Mouse (Mus musculus) limb, embryonic 13.5 days (tissue): ENCODE results near the gene Znrd1. TPM values are rescaled to one million over a fixed set of nuclear protein-coding genes. Genes with fewer than 3 reads are reported as not detected.

ENCODE experiments used
- ATAC-seq: fragments of 200-750 bp; cut with Nextera tagmentation; 2 replicates; pipeline ENCODE4 v1.8.0; 2017; ENCODE audit warnings: low read depth, moderate number of reproducible peaks, moderate TSS enrichment; ENCODE audit not compliant: low FRiP score
- H3K27ac ChIP-seq: fragments of 300-500 bp; sonication (generic); 2 replicates; pipeline ENCODE4 v1.5.1; 2015; ENCODE audit warnings: inconsistent platforms, mild to moderate bottlenecking, moderate library complexity
- H3K27me3 ChIP-seq: fragments of 300-500 bp; sonication (generic); 2 replicates; pipeline ENCODE4 v1.6.1; 2015; ENCODE audit warnings: mild to moderate bottlenecking, inconsistent platforms
- H3K36me3 ChIP-seq: fragments of 300-500 bp; sonication (generic); 2 replicates; pipeline ENCODE4 v1.6.1; 2015; ENCODE audit warnings: inconsistent platforms, mild to moderate bottlenecking, moderate library complexity
- H3K4me1 ChIP-seq: fragments of 300-500 bp; sonication (generic); 2 replicates; pipeline ENCODE4 v1.6.1; 2015; ENCODE audit warnings: inconsistent platforms
- H3K4me2 ChIP-seq: fragments of 300-500 bp; sonication (generic); replicated peaks from 2 replicates; pipeline ENCODE4 v1.6.1; 2015; ENCODE audit warnings: inconsistent platforms, mild to moderate bottlenecking, moderate library complexity
- H3K4me3 ChIP-seq: fragments of 300-500 bp; sonication (generic); 2 replicates; pipeline ENCODE4 v1.5.1; 2015; ENCODE audit warnings: moderate library complexity, mild to moderate bottlenecking, inconsistent platforms
- H3K9ac ChIP-seq: fragments of 300-500 bp; sonication (generic); 2 replicates; pipeline ENCODE4 v1.6.1; 2015; ENCODE audit warnings: mild to moderate bottlenecking, inconsistent platforms
- H3K9me3 ChIP-seq: fragments of 300-500 bp; sonication (generic); 2 replicates; pipeline ENCODE4 v1.6.1; 2016; ENCODE audit warnings: inconsistent platforms
- WGBS: fragments of 180-500 bp; shearing (Covaris S2); methylation state at CpG from one replicate; pipeline ENCODE4 v1.1.7; 2015; 5-methylcytosine and 5-hydroxymethylcytosine counted together
- polyA plus RNA-seq: library from polyadenylated mRNA; unstranded; fragments of >200 nt; fragmentation: Nextera tagmentation; extraction: Ambion mirVana; gene quantifications from 2 replicates; pipeline ENCODE4 v1.2.1, GENCODE M21; 2015

Gene Znrd1
- polyA plus RNA-seq, 1 experiment from 2014 or later = 111 TPM

- H3K4me2 ChIP-seq = peak overlapping the region; percentile 83
- H3K9me3 ChIP-seq = no peaks in the 10 kb centered on the region
- 13% methylated on average over 12 of the region's 12 CpGs for WGBS
- H3K4me1 ChIP-seq = peaks cover 15% of the 10 kb centered on the region
- peak overlapping the region; percentile 76 for H3K4me3 ChIP-seq
- no peaks in the 10 kb centered on the region for H3K27me3 ChIP-seq
- peak overlapping the region; percentile 67; the same call in 1 of the 2 replicates for H3K27ac ChIP-seq
- peak overlapping the region; percentile 83 for H3K9ac ChIP-seq
- no peak for ATAC-seq
- H3K36me3 ChIP-seq = peaks cover 22% of the 10 kb centered on the region
These were observed 525 bp upstream of the Znrd1 start for GRCm38 (mm10) chr17:36958884-36959283.

DNA sequence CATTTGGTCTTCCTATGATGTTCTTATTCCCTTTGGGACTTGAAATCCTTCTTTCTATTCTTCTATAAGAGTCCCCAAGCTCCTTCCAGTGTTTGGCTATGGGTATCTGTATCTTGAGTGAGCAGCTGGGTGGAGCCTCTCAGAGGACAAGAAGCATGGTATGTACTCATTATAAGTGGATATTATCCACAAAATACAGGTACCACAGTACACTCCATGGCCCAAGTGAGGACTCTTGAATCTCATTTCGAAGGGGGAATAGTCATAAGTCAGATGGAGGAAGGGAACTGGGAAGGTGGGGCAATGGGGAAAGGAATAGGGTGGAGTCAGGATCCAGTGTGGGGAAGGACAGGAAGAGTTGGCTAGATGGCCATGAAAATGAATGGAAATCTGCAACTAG, 5.3 kb downstream of the Znrd1 start:
- H3K27ac ChIP-seq = no peak overlapping the region
- no peak for ATAC-seq

GRCm38 (mm10) chr17:36952631-36953030, 5.7 kb downstream of the Znrd1 start:
- no peak for ATAC-seq
- 85% methylated on average over 2 of the region's 2 CpGs for WGBS
- no peak overlapping the region for H3K4me2 ChIP-seq
- no peak overlapping the region for H3K4me3 ChIP-seq
- no peak overlapping the region for H3K9ac ChIP-seq
- H3K27me3 ChIP-seq = peaks cover 10% of the 10 kb centered on the region; the same call in 1 of the 2 replicates
- H3K4me1 ChIP-seq = peaks cover 14% of the 10 kb centered on the region
- H3K27ac ChIP-seq = no peak overlapping the region
- H3K9me3 ChIP-seq = no peaks in the 10 kb centered on the region
- H3K36me3 ChIP-seq = peaks cover 45% of the 10 kb centered on the region

More for the DNA sequence above, 5.3 kb downstream of the Znrd1 start:
- WGBS = 90% methylated on average over 1 of the region's 1 CpGs
- Histone ChIP-seq H3K4me2 (no peak overlapping the region), H3K4me1 (peaks cover 15% of the 10 kb centered on the region), H3K36me3 (peaks cover 45% of the 10 kb centered on the region), H3K9ac (no peak overlapping the region), H3K9me3 (no peaks in the 10 kb centered on the region), H3K4me3 (no peak overlapping the region), H3K27me3 (peaks cover 8% of the 10 kb centered on the region; the same call in 1 of the 2 replicates)

DNA sequence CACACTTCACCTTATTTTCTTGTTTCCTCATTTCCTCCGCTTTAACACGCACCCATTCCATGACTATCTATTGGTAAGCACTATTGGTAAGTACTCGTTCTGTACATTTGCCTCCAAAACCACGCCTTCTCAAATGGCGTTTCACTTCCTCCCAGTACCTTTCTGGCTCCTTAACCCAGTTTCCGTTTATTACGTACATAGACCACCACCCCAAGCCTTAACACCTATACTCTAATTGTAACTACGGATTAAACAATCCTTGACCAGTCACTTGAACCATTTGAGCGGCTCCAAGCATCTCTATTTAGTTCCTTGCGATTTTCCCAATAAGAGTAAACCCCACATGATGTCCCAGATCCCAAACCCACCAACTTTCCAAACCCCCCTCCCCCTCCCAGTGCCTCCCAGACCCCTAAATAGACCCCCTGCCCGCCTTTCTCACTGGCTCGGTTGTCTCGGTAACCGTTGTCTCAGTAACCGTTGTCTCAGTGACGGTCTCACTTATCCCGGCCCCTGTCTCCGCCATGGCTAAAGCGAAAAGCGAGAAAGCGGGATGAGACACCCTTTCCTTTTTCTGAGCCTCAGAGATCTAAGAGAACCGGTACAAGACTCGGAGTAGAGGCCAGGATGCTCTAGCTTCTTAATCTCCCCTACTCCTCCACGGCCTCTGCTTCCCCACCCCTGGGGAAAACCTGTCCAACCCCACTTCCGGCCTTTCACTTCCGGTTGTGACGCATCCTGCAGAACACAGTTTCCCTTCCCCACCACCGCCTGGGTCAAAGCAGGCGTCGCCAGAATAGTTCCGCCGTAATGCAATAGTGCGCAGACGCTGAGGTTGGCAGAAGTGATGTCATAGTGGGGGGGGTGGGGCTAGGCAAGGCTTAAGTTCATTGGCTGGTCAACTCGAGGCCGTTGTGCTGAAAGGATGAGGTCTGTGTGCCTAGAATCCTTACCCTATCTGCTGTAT, 7.1 kb downstream of the Znrd1 start, which contains the start of gene Ppp1r11:
TSS of gene Ppp1r11 (minus strand) at position 761 of the 967 bp plus-strand sequence.
- Histone ChIP-seq H3K9ac (peak within 1 kb of the TSS; percentile 78), H3K4me2 (peak within 1 kb of the TSS; percentile 80), H3K4me3 (peak within 1 kb of the TSS; percentile 76), H3K4me1 (peaks cover 22% of the 10 kb centered on the region), H3K27me3 (peaks cover 19% of the 10 kb centered on the region), H3K27ac (peak within 1 kb of the TSS; percentile 44; the same call in 1 of the 2 replicates), H3K36me3 (peaks cover 39% of the 10 kb centered on the region), H3K9me3 (no peaks in the 10 kb centered on the region)
- peak; percentile 97 for ATAC-seq
- 2% methylated on average over 36 of the region's 36 CpGs for WGBS

GRCm38 (mm10) chr17:36949265-36949664, 9.1 kb downstream of the Znrd1 start:
- no peaks in the 10 kb centered on the region for H3K9me3 ChIP-seq
- H3K4me3 ChIP-seq = no peak overlapping the region
- peaks cover 26% of the 10 kb centered on the region for H3K4me1 ChIP-seq
- H3K27me3 ChIP-seq = peaks cover 39% of the 10 kb centered on the region
- no peak overlapping the region for H3K4me2 ChIP-seq
- 89% methylated on average over 8 of the region's 8 CpGs for WGBS
- no peak overlapping the region for H3K9ac ChIP-seq
- H3K27ac ChIP-seq = no peak overlapping the region
- no peak for ATAC-seq
- peaks cover 25% of the 10 kb centered on the region for H3K36me3 ChIP-seq

GRCm38 (mm10) chr17:36948286-36948685, 10.1 kb downstream of the Znrd1 start:
- Histone ChIP-seq H3K36me3 (peaks cover 20% of the 10 kb centered on the region), H3K4me3 (no peak overlapping the region), H3K9me3 (no peaks in the 10 kb centered on the region), H3K4me2 (no peak overlapping the region), H3K27me3 (peaks cover 49% of the 10 kb centered on the region), H3K27ac (no peak overlapping the region), H3K4me1 (peaks cover 35% of the 10 kb centered on the region), H3K9ac (no peak overlapping the region)
- 81% methylated on average over 1 of the region's 1 CpGs for WGBS
- no peak for ATAC-seq

GRCm38 (mm10) chr17:36947051-36947819, 11.1 kb downstream of the Znrd1 start:
- no peak for ATAC-seq
- WGBS = under 1% methylated on average over 62 of the region's 62 CpGs

GRCm38 (mm10) chr17:36944121-36944775, 14.1 kb downstream of the Znrd1 start:
- H3K9ac ChIP-seq = no peak overlapping the region
- 9% methylated on average over 9 of the region's 9 CpGs for WGBS
- no peak overlapping the region for H3K27ac ChIP-seq
- peaks cover 75% of the 10 kb centered on the region for H3K27me3 ChIP-seq
- 0 out of 2 replicates have a peak, but pooled peaks have one; percentile 22 for ATAC-seq
- peaks cover 11% of the 10 kb centered on the region for H3K36me3 ChIP-seq
- peak overlapping the region; percentile 49; the same call in 1 of the 2 replicates for H3K4me3 ChIP-seq
- H3K4me2 ChIP-seq = peak overlapping the region; percentile 80
- no peaks in the 10 kb centered on the region for H3K9me3 ChIP-seq
- peaks cover 37% of the 10 kb centered on the region for H3K4me1 ChIP-seq

More at GRCm38 (mm10) chr17:36947051-36947819, 11.1 kb downstream of the Znrd1 start:
- H3K4me2 ChIP-seq = peak overlapping the region; percentile 96
- no peak overlapping the region for H3K27ac ChIP-seq
- peak overlapping the region; percentile 79 for H3K9ac ChIP-seq
- peaks cover 60% of the 10 kb centered on the region for H3K27me3 ChIP-seq
- peak overlapping the region; percentile 55 for H3K4me3 ChIP-seq
- H3K36me3 ChIP-seq = peaks cover 19% of the 10 kb centered on the region
- H3K9me3 ChIP-seq = no peaks in the 10 kb centered on the region
- H3K4me1 ChIP-seq = peaks cover 45% of the 10 kb centered on the region

- H3K4me3 ChIP-seq = peak overlapping the region; percentile 49
- no peak for ATAC-seq
- no peaks in the 10 kb centered on the region for H3K9me3 ChIP-seq
- H3K27ac ChIP-seq = no peak overlapping the region
- H3K4me2 ChIP-seq = peak overlapping the region; percentile 80
- 14% methylated on average over 5 of the region's 5 CpGs for WGBS
- peaks cover 6% of the 10 kb centered on the region for H3K36me3 ChIP-seq
- peaks cover 37% of the 10 kb centered on the region for H3K4me1 ChIP-seq
- 0 out of 2 replicates have a peak overlapping the region, but pooled peaks have one; percentile 65 for H3K9ac ChIP-seq
- H3K27me3 ChIP-seq = peaks cover 73% of the 10 kb centered on the region
These were observed 14.7 kb downstream of the Znrd1 start for GRCm38 (mm10) chr17:36943691-36944090.

- Histone ChIP-seq H3K27ac (no peak within 1 kb of the TSS), H3K9ac (peak within 1 kb of the TSS; percentile 65), H3K36me3 (no peaks in the 10 kb centered on the region), H3K4me3 (peak within 1 kb of the TSS; percentile 49), H3K27me3 (peaks cover 65% of the 10 kb centered on the region), H3K4me2 (peak within 1 kb of the TSS; percentile 80), H3K4me1 (peaks cover 37% of the 10 kb centered on the region), H3K9me3 (no peaks in the 10 kb centered on the region)
- WGBS = 4% methylated on average over 58 of the region's 59 CpGs
- ATAC-seq = peak; percentile 17; the same call in 1 of the 2 replicates
These were observed 15.4 kb downstream of the Znrd1 start, which contains the start of gene Rnf39 for GRCm38 (mm10) chr17:36942791-36943471. Gene Rnf39 (plus strand): TSS chr17:36942918.

DNA sequence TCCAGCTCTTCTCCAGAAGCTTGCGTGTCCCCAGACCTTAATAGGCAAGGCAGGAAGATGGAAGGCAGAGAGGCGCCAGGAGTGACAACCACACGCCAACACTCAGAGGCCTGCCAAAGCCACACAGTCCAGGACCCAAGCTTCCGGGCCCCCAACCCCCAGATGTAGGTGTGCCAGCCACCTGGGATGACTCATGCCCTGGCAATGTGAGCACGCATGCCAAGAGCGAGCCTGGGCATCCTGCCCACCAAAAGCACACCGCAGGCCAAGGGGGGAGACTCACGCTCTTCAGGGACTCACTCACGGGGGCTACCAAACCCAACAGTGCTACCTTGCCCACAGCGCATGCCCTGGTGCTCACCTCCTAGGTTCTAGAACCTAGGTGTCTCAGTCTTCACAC, 16.0 kb downstream of the Znrd1 start:
- peak overlapping the region; percentile 49 for H3K4me3 ChIP-seq
- H3K4me1 ChIP-seq = peaks cover 33% of the 10 kb centered on the region
- H3K36me3 ChIP-seq = no peaks in the 10 kb centered on the region
- H3K9me3 ChIP-seq = no peaks in the 10 kb centered on the region
- H3K4me2 ChIP-seq = peak overlapping the region; percentile 80
- WGBS = 40% methylated on average over 10 of the region's 10 CpGs
- H3K27ac ChIP-seq = no peak overlapping the region
- H3K9ac ChIP-seq = no peak overlapping the region
- peaks cover 63% of the 10 kb centered on the region for H3K27me3 ChIP-seq
- ATAC-seq = peak; percentile 42
